Mouse (Mus musculus): Measurements from ENCODE around the gene Rsbn1. TPM values are rescaled to one million over a fixed set of nuclear protein-coding genes. Genes with fewer than 3 reads are reported as not detected.

Rsbn1 gene
- polyA plus RNA-seq, 1 experiment from 2014 or later, result 8.9 TPM

- no peak overlapping the region for H3K4me2 ChIP-seq (replicated peaks; ENCODE audit: low read depth, low read length)
- no peak overlapping the region for H3K4me3 ChIP-seq (ENCODE audit: low read length)
- H3K27ac ChIP-seq (ENCODE audit: low read length), result no peak overlapping the region
- no peaks in the 10 kb centered on the region for H3K27me3 ChIP-seq (ENCODE audit: insufficient read depth, low read length)
- H3K9ac ChIP-seq (replicated peaks; ENCODE audit: low read length), result no peak overlapping the region
- no peak for ATAC-seq (ENCODE audit: low FRiP score, low TSS enrichment)
- H3K4me1 ChIP-seq (ENCODE audit: insufficient read depth, low read length), result no peaks in the 10 kb centered on the region
- WGBS, result 98% methylated on average over 2 of the region's 2 CpGs
- H3K9me3 ChIP-seq (ENCODE audit: low read length), result no peaks in the 10 kb centered on the region
- H3K36me3 ChIP-seq (ENCODE audit: insufficient read depth, low read length), result peaks cover 24% of the 10 kb centered on the region
These were observed 71.3 kb downstream of the Rsbn1 start for GRCm38 (mm10) chr3:103985194-103985593.

- peaks cover 32% of the 10 kb centered on the region for H3K36me3 ChIP-seq (ENCODE audit: insufficient read depth, low read length)
- WGBS, result 48% methylated on average over 5 of the region's 5 CpGs
These were observed 74.0 kb downstream of the Rsbn1 start for GRCm38 (mm10) chr3:103987831-103988432.

GRCm38 (mm10) chr3:103989352-103989751 lies 75.4 kb downstream of the Rsbn1 start:
- peaks cover 34% of the 10 kb centered on the region for H3K36me3 ChIP-seq (ENCODE audit: insufficient read depth, low read length)
- no peaks in the 10 kb centered on the region for H3K27me3 ChIP-seq (ENCODE audit: insufficient read depth, low read length)
- H3K4me2 ChIP-seq (replicated peaks; ENCODE audit: low read depth, low read length), result no peak overlapping the region
- no peak overlapping the region for H3K27ac ChIP-seq (ENCODE audit: low read length)
- no peak for ATAC-seq (ENCODE audit: low FRiP score, low TSS enrichment)
- no peak overlapping the region for H3K9ac ChIP-seq (replicated peaks; ENCODE audit: low read length)
- WGBS, result 91% methylated on average over 4 of the region's 4 CpGs
- H3K4me3 ChIP-seq (ENCODE audit: low read length), result no peak overlapping the region
- no peaks in the 10 kb centered on the region for H3K4me1 ChIP-seq (ENCODE audit: insufficient read depth, low read length)
- H3K9me3 ChIP-seq (ENCODE audit: low read length), result no peaks in the 10 kb centered on the region

More at GRCm38 (mm10) chr3:103987831-103988432, 74.0 kb downstream of the Rsbn1 start:
- Histone ChIP-seq H3K4me2 (replicated peaks; ENCODE audit: low read depth, low read length) (no peak overlapping the region), H3K9ac (replicated peaks; ENCODE audit: low read length) (no peak overlapping the region), H3K27me3 (ENCODE audit: insufficient read depth, low read length) (no peaks in the 10 kb centered on the region), H3K4me1 (ENCODE audit: insufficient read depth, low read length) (no peaks in the 10 kb centered on the region), H3K4me3 (ENCODE audit: low read length) (no peak overlapping the region), H3K9me3 (ENCODE audit: low read length) (no peaks in the 10 kb centered on the region), H3K27ac (ENCODE audit: low read length) (no peak overlapping the region)
- ATAC-seq (ENCODE audit: low FRiP score, low TSS enrichment), result no peak

DNA sequence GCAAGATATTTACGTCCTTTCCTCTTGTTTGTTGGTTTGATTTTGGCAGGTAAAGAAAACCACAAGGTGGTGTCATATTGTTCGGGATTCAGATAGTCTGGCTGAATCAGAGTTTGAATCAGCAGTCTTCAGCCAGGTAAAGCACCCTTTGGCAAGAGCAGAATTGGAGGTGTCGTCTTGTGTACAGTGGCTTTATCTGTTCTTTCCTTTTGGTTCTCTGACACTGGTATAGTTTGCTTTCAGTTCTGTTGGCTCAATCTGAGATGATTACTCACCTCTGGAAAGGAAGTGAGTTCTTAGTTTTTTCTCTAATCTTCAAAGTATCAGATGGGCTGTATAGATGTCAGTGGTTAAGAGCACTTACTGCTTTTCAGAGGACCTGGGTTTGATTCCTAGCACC lies 77.4 kb downstream of the Rsbn1 start:
- no peak for ATAC-seq (ENCODE audit: low FRiP score, low TSS enrichment)
- WGBS, result 96% methylated on average over 3 of the region's 3 CpGs
- H3K9ac ChIP-seq (replicated peaks; ENCODE audit: low read length), result no peak overlapping the region
- no peak overlapping the region for H3K27ac ChIP-seq (ENCODE audit: low read length)
- H3K36me3 ChIP-seq (ENCODE audit: insufficient read depth, low read length), result peaks cover 36% of the 10 kb centered on the region
- no peaks in the 10 kb centered on the region for H3K4me1 ChIP-seq (ENCODE audit: insufficient read depth, low read length)
- H3K9me3 ChIP-seq (ENCODE audit: low read length), result no peaks in the 10 kb centered on the region
- H3K4me3 ChIP-seq (ENCODE audit: low read length), result no peak overlapping the region
- no peak overlapping the region for H3K4me2 ChIP-seq (replicated peaks; ENCODE audit: low read depth, low read length)
- H3K27me3 ChIP-seq (ENCODE audit: insufficient read depth, low read length), result no peaks in the 10 kb centered on the region

GRCm38 (mm10) chr3:103998724-103999123 lies 84.8 kb downstream of the Rsbn1 start:
- Histone ChIP-seq H3K27me3 (ENCODE audit: insufficient read depth, low read length) (no peaks in the 10 kb centered on the region), H3K4me3 (ENCODE audit: low read length) (no peak overlapping the region), H3K9me3 (ENCODE audit: low read length) (no peaks in the 10 kb centered on the region), H3K9ac (replicated peaks; ENCODE audit: low read length) (no peak overlapping the region), H3K4me1 (ENCODE audit: insufficient read depth, low read length) (no peaks in the 10 kb centered on the region), H3K36me3 (ENCODE audit: insufficient read depth, low read length) (peaks cover 32% of the 10 kb centered on the region), H3K4me2 (replicated peaks; ENCODE audit: low read depth, low read length) (no peak overlapping the region), H3K27ac (ENCODE audit: low read length) (no peak overlapping the region)
- ATAC-seq (ENCODE audit: low FRiP score, low TSS enrichment), result no peak
- WGBS, result 92% methylated on average over 4 of the region's 4 CpGs

DNA sequence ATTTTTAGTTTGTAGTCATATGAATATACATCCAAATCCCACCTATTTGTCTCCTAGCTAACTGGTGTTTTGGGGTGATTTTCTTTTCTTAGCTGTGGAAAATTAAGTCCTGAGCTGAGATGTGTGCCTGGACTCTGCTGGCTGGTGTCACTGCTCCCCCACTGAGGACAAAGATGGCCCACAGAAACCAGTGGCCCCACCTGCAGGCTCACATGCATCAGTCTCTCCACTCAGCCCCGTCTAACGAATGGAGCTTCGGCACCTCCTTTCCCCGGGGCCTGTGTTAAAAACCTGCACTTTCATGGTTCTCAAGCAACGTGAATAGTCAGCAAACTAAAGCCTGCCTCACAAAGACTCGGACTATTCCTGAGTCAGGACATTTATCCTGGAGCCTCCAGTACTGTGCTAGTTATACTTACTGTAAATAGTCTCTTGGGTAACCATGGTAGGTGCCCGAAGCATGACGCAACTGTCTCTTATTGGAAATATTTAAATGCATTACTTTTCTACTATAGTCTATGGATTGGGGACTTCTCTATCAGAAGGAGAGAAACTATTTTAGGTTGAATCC lies 93.1 kb downstream of the Rsbn1 start:
- 92% methylated on average over 8 of the region's 8 CpGs for WGBS
- no peak for ATAC-seq (ENCODE audit: low FRiP score, low TSS enrichment)
- no peaks in the 10 kb centered on the region for H3K27me3 ChIP-seq (ENCODE audit: insufficient read depth, low read length)
- H3K9ac ChIP-seq (replicated peaks; ENCODE audit: low read length), result no peak overlapping the region
- no peak overlapping the region for H3K4me3 ChIP-seq (ENCODE audit: low read length)
- H3K4me2 ChIP-seq (replicated peaks; ENCODE audit: low read depth, low read length), result no peak overlapping the region
- peaks cover 47% of the 10 kb centered on the region for H3K36me3 ChIP-seq (ENCODE audit: insufficient read depth, low read length)
- no peak overlapping the region for H3K27ac ChIP-seq (ENCODE audit: low read length)
- no peaks in the 10 kb centered on the region for H3K4me1 ChIP-seq (ENCODE audit: insufficient read depth, low read length)
- no peaks in the 10 kb centered on the region for H3K9me3 ChIP-seq (ENCODE audit: low read length)

GRCm38 (mm10) chr3:104007479-104007878 lies 93.6 kb downstream of the Rsbn1 start:
- Histone ChIP-seq H3K36me3 (ENCODE audit: insufficient read depth, low read length) (peaks cover 50% of the 10 kb centered on the region), H3K27me3 (ENCODE audit: insufficient read depth, low read length) (no peaks in the 10 kb centered on the region), H3K4me1 (ENCODE audit: insufficient read depth, low read length) (no peaks in the 10 kb centered on the region), H3K9ac (replicated peaks; ENCODE audit: low read length) (no peak overlapping the region), H3K27ac (ENCODE audit: low read length) (no peak overlapping the region), H3K4me3 (ENCODE audit: low read length) (no peak overlapping the region), H3K9me3 (ENCODE audit: low read length) (no peaks in the 10 kb centered on the region), H3K4me2 (replicated peaks; ENCODE audit: low read depth, low read length) (no peak overlapping the region)
- ATAC-seq (ENCODE audit: low FRiP score, low TSS enrichment), result no peak
- 93% methylated on average over 8 of the region's 8 CpGs for WGBS

- no peak for ATAC-seq (ENCODE audit: low FRiP score, low TSS enrichment)
- no peak overlapping the region for H3K4me2 ChIP-seq (replicated peaks; ENCODE audit: low read depth, low read length)
- peaks cover 42% of the 10 kb centered on the region for H3K36me3 ChIP-seq (ENCODE audit: insufficient read depth, low read length)
- H3K27ac ChIP-seq (ENCODE audit: low read length), result no peak overlapping the region
- no peak overlapping the region for H3K4me3 ChIP-seq (ENCODE audit: low read length)
- no peaks in the 10 kb centered on the region for H3K4me1 ChIP-seq (ENCODE audit: insufficient read depth, low read length)
- H3K9me3 ChIP-seq (ENCODE audit: low read length), result no peaks in the 10 kb centered on the region
- no peak overlapping the region for H3K9ac ChIP-seq (replicated peaks; ENCODE audit: low read length)
- 90% methylated on average over 5 of the region's 5 CpGs for WGBS
- no peaks in the 10 kb centered on the region for H3K27me3 ChIP-seq (ENCODE audit: insufficient read depth, low read length)
These were observed 96.2 kb downstream of the Rsbn1 start for GRCm38 (mm10) chr3:104009924-104010662.

GRCm38 (mm10) chr3:104011972-104012371 lies 98.1 kb downstream of the Rsbn1 start:
- Histone ChIP-seq H3K36me3 (ENCODE audit: insufficient read depth, low read length) (peaks cover 30% of the 10 kb centered on the region), H3K4me3 (ENCODE audit: low read length) (no peak overlapping the region), H3K4me2 (replicated peaks; ENCODE audit: low read depth, low read length) (no peak overlapping the region), H3K9me3 (ENCODE audit: low read length) (no peaks in the 10 kb centered on the region), H3K4me1 (ENCODE audit: insufficient read depth, low read length) (no peaks in the 10 kb centered on the region), H3K27ac (ENCODE audit: low read length) (no peak overlapping the region), H3K9ac (replicated peaks; ENCODE audit: low read length) (no peak overlapping the region), H3K27me3 (ENCODE audit: insufficient read depth, low read length) (no peaks in the 10 kb centered on the region)
- WGBS, result 94% methylated on average over 2 of the region's 2 CpGs
- no peak for ATAC-seq (ENCODE audit: low FRiP score, low TSS enrichment)
